Mouse (Mus musculus): ENCODE measurements around the gene Pnpla3.

DNA sequence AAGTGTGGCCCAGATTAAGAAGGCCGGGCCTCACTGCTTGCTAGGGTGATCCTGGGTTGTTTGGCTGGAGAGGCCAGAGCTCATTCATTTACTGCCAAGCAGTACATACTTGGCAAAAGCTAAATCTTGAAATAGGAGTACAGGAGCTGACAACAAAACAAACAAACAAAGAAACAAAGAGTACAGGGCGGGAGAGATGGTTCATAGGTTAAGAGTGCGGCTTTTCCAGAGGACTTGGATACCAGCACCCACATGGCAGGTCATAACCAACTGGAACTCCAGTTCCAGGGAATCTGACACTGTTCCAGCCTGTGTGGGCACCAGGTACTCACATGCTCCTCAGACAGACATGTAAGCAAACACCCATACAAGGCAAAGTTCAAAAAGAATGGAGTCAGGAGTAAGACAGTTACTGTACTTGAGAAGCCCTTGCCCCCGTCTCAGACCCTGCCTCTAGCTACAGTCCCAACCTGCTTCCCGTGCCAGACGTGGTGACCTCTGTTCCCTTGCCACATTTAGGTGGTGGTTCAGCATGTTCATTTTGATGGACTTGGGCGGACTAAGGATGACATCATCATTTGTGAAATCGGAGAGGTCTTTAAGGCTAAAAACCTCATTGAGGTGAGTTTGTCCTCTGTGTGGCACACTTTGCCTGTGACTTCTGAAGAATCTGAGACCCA, 29.0 kb downstream of the Pnpla3 start:
- TF ChIP-seq CTCF (IDR thresholded peaks at IDR 0.05; ENCODE audit: low read depth, low read length): no peak
- no peak for TF ChIP-seq POLR2A (IDR thresholded peaks at IDR 0.05; ENCODE audit: extremely low read depth, insufficient read depth, low read length)

Measured in liver, adult 2 months (tissue).